Mouse (Mus musculus) cortical plate, adult 2 months (tissue): ENCODE results near the gene Nutf2-ps1. TPM values are rescaled to one million over a fixed set of nuclear protein-coding genes. Genes with fewer than 3 reads are reported as not detected.
A peak's percentile ranks its signal among the peaks of the same experiment; 100 is the strongest.

ENCODE experiments used
- H3K27ac ChIP-seq: fragments of 200-500 bp; 2 replicates; pipeline ENCODE4 v1.5.1; 2012; ENCODE audit warnings: low read length, control low read depth, inconsistent platforms; ENCODE audit not compliant: insufficient read depth
- H3K4me1 ChIP-seq: fragments of 200-500 bp; 2 replicates; pipeline ENCODE4 v1.6.1; 2011; ENCODE audit warnings: low read length; ENCODE audit not compliant: control insufficient read depth, insufficient read depth
- H3K4me3 ChIP-seq: fragments of 200-500 bp; 2 replicates; pipeline ENCODE4 v1.5.1; 2011; ENCODE audit warnings: mild to moderate bottlenecking, low read length, control low read depth; ENCODE audit not compliant: insufficient read depth
- CTCF ChIP-seq: fragments of 200-500 bp; IDR thresholded peaks from 2 replicates; pipeline ENCODE4 v1.5.1; 2011; ENCODE audit warnings: mild to moderate bottlenecking, control low read depth, low read length; ENCODE audit not compliant: insufficient read depth; ENCODE audit errors: extremely low read depth
- POLR2A ChIP-seq: fragments of 200-500 bp; IDR thresholded peaks from 2 replicates; pipeline ENCODE4 v1.6.1; 2011; ENCODE audit warnings: mild to moderate bottlenecking, low read length, control low read depth; ENCODE audit not compliant: insufficient read depth; ENCODE audit errors: extremely low read depth
- polyA plus RNA-seq: library from polyadenylated mRNA; depleted of rRNA; stranded (reverse); fragments of >200 nt; gene quantifications from 2 replicates; pipeline ENCODE4 v1.2.3, GENCODE M21; 2012

Gene Nutf2-ps1
- polyA plus RNA-seq, 1 experiment, result 26.5 TPM

DNA sequence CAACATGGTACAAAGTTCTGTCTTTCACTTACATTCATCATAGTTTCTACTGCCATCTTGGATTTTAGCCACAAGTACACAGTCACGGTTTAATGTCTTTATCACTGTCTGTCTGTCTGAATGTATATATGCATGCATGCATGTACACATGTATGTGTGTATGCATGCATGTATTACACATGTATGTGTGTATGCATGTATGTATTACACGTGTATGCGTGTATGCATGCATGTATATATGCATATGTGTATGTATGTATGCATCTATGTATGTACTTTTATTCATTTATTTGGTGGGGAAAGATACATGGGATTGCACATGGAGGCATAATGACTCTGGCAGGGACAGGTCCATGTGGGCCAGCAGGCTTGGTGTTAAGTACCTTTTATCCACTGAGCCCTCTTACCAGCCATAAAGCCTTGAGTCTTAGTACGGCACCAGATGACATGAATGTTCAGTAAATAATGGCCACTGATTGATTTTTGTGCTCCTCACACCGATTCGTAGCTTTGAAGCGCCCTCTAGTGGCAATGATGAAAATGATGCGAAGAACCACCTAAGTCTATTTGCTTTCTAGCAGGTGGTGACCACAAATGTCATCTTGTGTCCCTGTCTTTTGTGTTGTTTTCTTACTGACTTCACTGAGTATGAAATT lies 10.1 kb downstream of the Nutf2-ps1 start:
- Histone ChIP-seq H3K4me1 (no peaks in the 10 kb centered on the region), H3K4me3 (no peak overlapping the region), H3K27ac (no peak overlapping the region)
- TF ChIP-seq CTCF, result peak; percentile 82
- no peak for TF ChIP-seq POLR2A

DNA sequence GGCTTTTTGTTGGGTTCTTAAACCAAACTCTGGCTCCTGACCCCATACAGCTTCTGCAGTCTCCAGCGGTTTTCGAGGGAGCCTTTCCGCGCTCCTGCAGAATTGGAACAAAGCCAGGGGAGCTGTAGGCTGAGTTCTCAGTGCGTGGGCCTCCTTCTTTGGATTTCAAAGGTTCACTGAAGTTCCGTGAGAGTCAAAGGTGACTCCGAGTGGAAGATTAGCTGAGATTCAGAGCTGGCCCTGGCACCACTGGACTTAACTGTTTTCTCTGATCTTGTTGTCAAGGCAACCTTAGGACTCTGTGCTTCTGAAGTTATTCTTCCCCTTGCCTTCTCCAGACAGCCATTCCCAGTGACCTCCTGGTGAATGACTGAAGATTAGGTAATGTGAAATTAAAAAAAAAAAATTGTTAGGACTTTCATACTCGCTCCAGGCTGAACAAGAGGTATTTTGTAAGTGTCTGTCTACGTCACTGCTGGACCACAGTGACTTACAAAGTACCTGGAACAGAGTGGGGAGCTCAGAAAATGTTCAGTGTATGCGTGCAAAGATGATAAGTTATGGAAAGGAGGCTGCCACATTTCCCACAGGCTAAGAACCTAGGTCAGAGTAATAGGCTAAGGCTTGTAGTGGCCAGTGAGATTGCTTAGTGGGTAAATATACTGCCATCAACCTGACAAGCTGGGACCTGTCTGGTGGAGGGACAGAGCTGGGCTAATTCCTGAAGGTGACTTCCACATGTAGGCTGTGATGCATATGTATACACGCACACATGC lies 11.7 kb downstream of the Nutf2-ps1 start:
- Histone ChIP-seq H3K4me3 (no peak overlapping the region), H3K4me1 (no peaks in the 10 kb centered on the region)
- no peak for TF ChIP-seq CTCF
- TF ChIP-seq POLR2A, result no peak

DNA sequence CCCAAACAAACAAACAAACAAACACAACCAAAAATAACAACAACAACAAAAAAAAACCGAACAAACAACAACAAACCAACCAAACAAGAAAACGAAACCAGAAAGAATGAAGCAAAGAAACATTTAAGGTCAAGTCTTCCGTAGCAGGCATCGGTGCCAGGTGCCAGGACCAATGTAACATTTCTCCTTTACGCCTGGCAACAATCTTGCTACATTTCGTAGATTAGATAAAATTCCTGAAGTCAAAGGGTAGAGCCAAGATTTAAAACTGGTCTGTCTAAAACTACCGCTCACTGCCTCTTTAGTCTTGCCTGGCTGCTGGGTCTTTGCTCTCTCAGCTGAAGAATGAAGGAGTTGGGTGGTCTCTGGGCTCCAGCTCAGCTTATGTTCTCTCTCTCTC lies 12.8 kb downstream of the Nutf2-ps1 start:
- Histone ChIP-seq H3K4me3 (no peak overlapping the region), H3K4me1 (no peaks in the 10 kb centered on the region), H3K27ac (no peak overlapping the region)
- TF ChIP-seq POLR2A (no peak), CTCF (no peak)

More for the DNA sequence above, 11.7 kb downstream of the Nutf2-ps1 start:
- H3K27ac ChIP-seq, result no peak overlapping the region

DNA sequence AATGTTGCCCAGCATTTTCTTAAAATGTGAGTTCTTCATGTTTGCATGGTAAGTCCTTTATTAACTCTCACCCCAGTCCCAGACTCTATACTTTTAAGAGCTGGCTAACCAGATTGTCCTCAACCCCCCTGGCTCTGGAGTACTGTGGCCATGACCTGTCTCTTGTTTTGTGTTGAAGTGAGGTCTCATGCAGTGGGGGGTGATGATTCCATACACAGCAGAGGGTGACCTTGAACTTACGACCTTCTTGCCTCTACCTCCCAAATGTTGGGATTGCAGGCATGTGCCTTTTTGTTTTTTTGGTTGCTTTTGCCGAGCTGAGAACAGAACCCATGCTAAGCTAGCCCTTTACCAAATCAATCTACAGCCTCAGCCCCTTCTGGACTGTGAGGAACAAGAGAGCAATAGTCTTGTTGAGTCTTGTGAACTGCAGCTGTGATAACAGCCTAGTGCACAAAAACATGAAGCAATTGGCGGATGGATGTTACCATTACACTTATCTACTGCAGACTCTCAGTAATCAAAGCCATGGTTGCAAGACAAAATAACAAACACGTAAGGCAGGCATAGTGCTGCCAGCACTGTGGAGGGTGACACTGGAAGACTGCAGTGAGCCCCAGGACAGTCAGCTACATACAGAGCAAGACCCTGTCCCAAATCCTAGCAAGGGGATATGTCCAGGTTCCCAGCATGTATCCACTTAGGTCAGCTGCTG lies 13.4 kb downstream of the Nutf2-ps1 start:
- Histone ChIP-seq H3K4me3 (no peak overlapping the region), H3K4me1 (no peaks in the 10 kb centered on the region), H3K27ac (no peak overlapping the region)
- TF ChIP-seq POLR2A (no peak), CTCF (no peak)

DNA sequence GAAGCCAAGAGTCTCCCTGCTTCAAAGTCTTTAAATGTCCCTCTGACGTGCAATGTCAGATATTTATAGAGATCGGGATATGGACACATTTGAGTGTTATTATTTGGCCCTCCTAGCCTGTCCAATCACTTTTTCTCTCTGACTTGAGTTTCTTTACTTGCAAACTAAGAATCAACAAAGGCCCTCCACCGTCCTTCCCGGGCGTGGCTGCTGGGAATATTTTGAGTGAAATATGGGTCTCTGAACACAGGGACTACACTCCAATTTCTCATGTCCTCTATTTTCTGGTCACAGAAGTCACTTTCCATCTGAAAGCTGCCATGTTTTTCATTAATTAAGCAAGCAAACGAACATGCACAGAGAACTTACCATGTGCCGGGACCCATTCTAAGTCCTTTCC lies 14.3 kb downstream of the Nutf2-ps1 start:
- Histone ChIP-seq H3K4me3 (no peak overlapping the region), H3K27ac (no peak overlapping the region), H3K4me1 (no peaks in the 10 kb centered on the region)
- TF ChIP-seq POLR2A (no peak), CTCF (no peak)

DNA sequence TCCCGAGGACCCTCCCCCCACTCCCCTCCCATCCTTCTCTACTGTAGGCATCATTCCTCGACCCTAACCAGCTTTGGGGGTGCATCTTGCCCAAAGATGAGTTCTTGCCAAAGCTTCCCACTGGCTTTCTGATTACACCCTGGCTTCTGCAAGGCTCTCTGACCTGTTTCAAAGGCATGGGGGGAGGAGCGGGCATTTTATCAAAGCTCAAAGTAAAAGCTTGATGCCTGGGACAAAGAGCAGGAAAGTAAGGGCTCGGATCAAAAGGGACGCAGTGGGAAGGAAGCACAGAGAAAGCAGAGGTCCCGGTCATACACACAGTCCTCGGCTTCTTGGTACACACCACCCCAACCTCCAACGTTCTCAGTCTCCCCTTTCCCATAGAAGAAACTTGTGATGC lies 14.7 kb downstream of the Nutf2-ps1 start:
- Histone ChIP-seq H3K27ac (no peak overlapping the region), H3K4me3 (no peak overlapping the region), H3K4me1 (no peaks in the 10 kb centered on the region)
- TF ChIP-seq CTCF, result no peak
- TF ChIP-seq POLR2A, result no peak

DNA sequence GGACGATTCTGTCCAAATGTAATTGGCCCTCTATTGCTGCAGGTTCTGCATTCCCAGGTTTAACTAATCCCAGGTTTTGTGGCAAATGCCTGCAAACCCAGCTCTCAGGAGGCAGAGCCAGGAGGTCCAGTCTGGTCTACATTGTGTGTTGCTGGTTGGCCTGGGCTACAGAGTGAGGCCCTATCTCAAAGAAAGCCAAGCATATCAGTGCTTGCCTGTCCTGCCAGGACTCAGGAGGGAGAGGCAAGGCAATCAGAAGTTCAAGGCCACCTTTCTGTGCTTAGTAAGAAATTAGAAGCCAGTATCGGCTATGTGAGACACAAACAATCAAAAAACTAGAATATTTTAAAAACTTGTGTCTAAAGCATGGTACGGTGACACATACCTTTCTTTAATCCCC lies 15.7 kb downstream of the Nutf2-ps1 start:
- TF ChIP-seq CTCF (no peak), POLR2A (no peak)
- no peaks in the 10 kb centered on the region for H3K4me1 ChIP-seq
- H3K27ac ChIP-seq, result no peak overlapping the region
- no peak overlapping the region for H3K4me3 ChIP-seq

DNA sequence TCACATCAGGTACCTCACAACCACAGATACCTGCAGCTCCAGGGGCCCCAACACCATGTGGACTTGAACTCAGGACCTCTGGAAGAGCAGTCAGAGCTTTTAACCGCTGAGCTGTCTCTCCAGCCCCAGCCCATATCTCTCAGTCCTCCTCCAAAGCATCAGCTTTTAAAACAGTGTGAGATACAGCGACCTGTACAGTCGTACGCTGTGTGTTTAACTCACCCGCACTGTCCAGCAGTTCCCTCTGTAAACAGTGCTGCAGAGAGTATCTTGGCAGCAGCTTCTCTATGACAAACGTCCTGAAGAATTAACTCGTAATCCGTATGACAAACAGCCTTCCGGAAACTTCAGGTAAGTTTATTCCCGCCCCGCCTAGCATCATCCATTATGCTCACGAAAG lies 16.3 kb downstream of the Nutf2-ps1 start:
- H3K4me1 ChIP-seq, result no peaks in the 10 kb centered on the region
- no peak overlapping the region for H3K27ac ChIP-seq
- no peak for TF ChIP-seq CTCF
- no peak for TF ChIP-seq POLR2A
- no peak overlapping the region for H3K4me3 ChIP-seq

DNA sequence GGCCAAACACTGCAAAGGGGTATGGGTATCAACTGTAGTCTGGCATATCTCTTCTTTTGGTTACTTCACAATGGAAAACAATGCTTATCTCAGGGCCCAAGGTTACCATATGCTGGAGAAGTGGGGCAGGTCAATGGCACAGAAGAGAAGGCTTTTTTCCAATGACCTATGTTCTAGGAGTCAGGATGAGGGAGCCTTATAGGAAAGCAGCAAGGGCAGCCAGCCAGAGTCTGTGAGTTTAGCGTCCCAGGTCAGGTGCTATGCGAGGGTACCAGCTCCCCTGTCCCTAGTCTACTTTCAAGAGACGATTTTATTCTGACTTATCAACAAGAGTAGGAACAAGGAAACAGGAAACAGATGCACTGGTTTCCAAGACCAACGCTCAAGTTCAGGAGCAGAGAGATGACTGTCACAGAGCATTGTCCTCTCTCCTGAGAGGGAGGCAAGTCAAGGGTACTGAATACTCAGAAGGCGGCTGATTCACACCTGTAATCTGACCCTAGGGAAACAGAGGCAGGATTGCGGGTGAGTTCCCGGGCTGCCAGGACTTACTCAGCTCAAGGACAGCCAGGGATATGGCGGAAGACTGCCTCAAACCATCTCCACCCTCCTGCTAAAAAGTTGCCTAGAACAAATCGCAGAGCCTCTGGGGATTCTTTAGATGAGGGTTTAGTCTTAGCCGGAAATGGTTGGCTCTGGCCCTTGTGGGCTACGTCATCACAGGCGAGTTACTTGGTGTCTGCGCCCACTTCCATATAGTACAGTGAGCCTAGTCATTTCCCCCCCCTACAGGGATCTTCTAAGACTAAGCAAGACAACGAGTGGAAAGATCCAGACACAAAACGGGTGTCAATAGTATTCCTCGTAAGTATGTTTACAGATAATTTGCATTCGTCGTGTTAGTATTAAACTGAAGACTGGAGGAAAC lies 17.1 kb downstream of the Nutf2-ps1 start:
- TF ChIP-seq CTCF (no peak), POLR2A (no peak)
- Histone ChIP-seq H3K4me3 (no peak overlapping the region), H3K4me1 (no peaks in the 10 kb centered on the region), H3K27ac (no peak overlapping the region)
